Mouse (Mus musculus) liver, adult 2 months (tissue): ENCODE measurements around the gene Elovl6. TPM values are rescaled to one million over a fixed set of nuclear protein-coding genes. Genes with fewer than 3 reads are reported as not detected.

ENCODE experiments used
- DNase-seq: peaks from one replicate; pipeline ENCODE4 v3.0.0-alpha.2; 2011; ENCODE audit warnings: low read depth, low spot score; ENCODE audit errors: extremely low read depth
- H3K27ac ChIP-seq: fragments of 200-500 bp; replicated peaks from 2 replicates; pipeline ENCODE4 v1.5.1; 2012; ENCODE audit warnings: low read depth, mild to moderate bottlenecking, control low read depth, inconsistent platforms, low read length; ENCODE audit not compliant: insufficient read depth
- H3K27me3 ChIP-seq: fragments of 200-500 bp; 2 replicates; pipeline ENCODE4 v1.6.1; 2012; ENCODE audit warnings: mild to moderate bottlenecking, moderate library complexity, low read length, inconsistent platforms; ENCODE audit not compliant: control insufficient read depth, insufficient read depth
- H3K36me3 ChIP-seq: fragments of 200-500 bp; 2 replicates; pipeline ENCODE4 v1.6.1; 2012; ENCODE audit warnings: low read length, inconsistent platforms; ENCODE audit not compliant: control insufficient read depth, insufficient read depth
- H3K4me1 ChIP-seq: fragments of 200-500 bp; 2 replicates; pipeline ENCODE4 v1.6.1; 2011; ENCODE audit warnings: low read length; ENCODE audit not compliant: control insufficient read depth, insufficient read depth
- H3K4me3 ChIP-seq: fragments of 200-500 bp; 2 replicates; pipeline ENCODE4 v1.5.1; 2011; ENCODE audit warnings: low read depth, mild to moderate bottlenecking, control low read depth, low read length, moderate library complexity; ENCODE audit not compliant: insufficient read depth
- H3K79me2 ChIP-seq: fragments of 200-500 bp; 2 replicates; pipeline ENCODE4 v1.6.1; 2012; ENCODE audit warnings: inconsistent platforms, mild to moderate bottlenecking, low read length, moderate library complexity; ENCODE audit not compliant: control insufficient read depth, insufficient read depth
- H3K9ac ChIP-seq: fragments of 200-500 bp; 2 replicates; pipeline ENCODE4 v1.6.1; 2012; ENCODE audit warnings: low read depth, mild to moderate bottlenecking, control low read depth, inconsistent platforms, low read length
- CTCF ChIP-seq: fragments of 200-500 bp; IDR thresholded peaks from 2 replicates; pipeline ENCODE4 v1.5.1; 2011; ENCODE audit warnings: low read depth, low read length, control low read depth
- POLR2A ChIP-seq: fragments of 200-500 bp; IDR thresholded peaks from 2 replicates; pipeline ENCODE4 v1.6.1; 2011; ENCODE audit warnings: low read length, control low read depth; ENCODE audit not compliant: insufficient read depth; ENCODE audit errors: extremely low read depth
- WGBS: fragments of 180-500 bp; shearing (Covaris S2); methylation state at CpG from one replicate; pipeline ENCODE4 v1.1.7; 2018; 5-methylcytosine and 5-hydroxymethylcytosine counted together
- polyA plus RNA-seq: library from polyadenylated mRNA; depleted of rRNA; stranded (reverse); fragments of >200 nt; gene quantifications from 2 replicates; pipeline ENCODE4 v1.2.3, GENCODE M21; 2012; rRNA removed
- total RNA-seq: library from RNA; depleted of rRNA; stranded (reverse); fragments of >200 nt; gene quantifications from 2 replicates; pipeline ENCODE4 v1.2.3, GENCODE M21; 2014; rRNA removed

Elovl6 gene
- total and polyA plus RNA-seq, 2 experiments = 44.3 to 70.5 TPM

GRCm38 (mm10) chr3:129683060-129683679, 151.0 kb downstream of the Elovl6 start:
- Histone ChIP-seq H3K27ac (no peak overlapping the region), H3K4me1 (peaks cover 6% of the 10 kb centered on the region), H3K27me3 (no peaks in the 10 kb centered on the region), H3K9ac (no peak overlapping the region), H3K36me3 (no peaks in the 10 kb centered on the region), H3K4me3 (no peak overlapping the region), H3K79me2 (no peaks in the 10 kb centered on the region)
- TF ChIP-seq CTCF (peak; percentile 28; the same call in 1 of the 2 replicates), POLR2A (no peak)
- DNase-seq = no peak
- 79% methylated on average over 10 of the region's 10 CpGs for WGBS

DNA sequence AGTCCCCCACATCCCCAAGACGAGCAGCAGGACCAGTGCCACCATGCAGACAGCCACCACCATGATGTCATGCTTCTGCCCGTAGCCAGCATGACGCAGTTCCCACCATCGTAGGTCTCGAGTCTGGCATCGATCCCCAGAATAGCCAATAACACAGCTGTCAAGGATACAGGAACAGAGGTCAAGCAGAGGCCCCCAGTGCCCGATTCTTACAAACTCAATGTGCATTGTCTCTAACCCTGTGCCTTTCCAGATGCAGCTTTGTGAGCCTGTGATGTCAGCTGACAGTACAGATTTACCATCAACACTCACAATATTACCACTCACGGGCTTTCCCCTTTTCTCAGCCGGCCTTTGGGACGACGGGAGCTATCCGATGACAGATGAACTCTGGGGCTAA, 154.0 kb downstream of the Elovl6 start:
- DNase-seq = no peak
- no peaks in the 10 kb centered on the region for H3K79me2 ChIP-seq
- H3K4me3 ChIP-seq = no peak overlapping the region
- TF ChIP-seq POLR2A (no peak), CTCF (no peak)
- no peaks in the 10 kb centered on the region for H3K27me3 ChIP-seq
- no peak overlapping the region for H3K27ac ChIP-seq
- H3K36me3 ChIP-seq = no peaks in the 10 kb centered on the region
- H3K9ac ChIP-seq = no peak overlapping the region
- WGBS = 89% methylated on average over 12 of the region's 12 CpGs
- peaks cover 6% of the 10 kb centered on the region for H3K4me1 ChIP-seq

- Histone ChIP-seq H3K36me3 (no peaks in the 10 kb centered on the region), H3K27me3 (no peaks in the 10 kb centered on the region), H3K9ac (no peak overlapping the region), H3K4me1 (peaks cover 6% of the 10 kb centered on the region), H3K27ac (no peak overlapping the region), H3K79me2 (no peaks in the 10 kb centered on the region), H3K4me3 (no peak overlapping the region)
- 63% methylated on average over 8 of the region's 8 CpGs for WGBS
- TF ChIP-seq CTCF = peak; percentile 43; the same call in 1 of the 2 replicates
- no peak for TF ChIP-seq POLR2A
- DNase-seq = peak; percentile 55
These were observed 154.7 kb downstream of the Elovl6 start for GRCm38 (mm10) chr3:129686698-129687333.

- Histone ChIP-seq H3K4me1 (peaks cover under 1% of the 10 kb centered on the region), H3K79me2 (no peaks in the 10 kb centered on the region), H3K36me3 (no peaks in the 10 kb centered on the region), H3K27ac (no peak overlapping the region), H3K9ac (no peak overlapping the region), H3K4me3 (no peak overlapping the region), H3K27me3 (no peaks in the 10 kb centered on the region)
- 77% methylated on average over 5 of the region's 5 CpGs for WGBS
- TF ChIP-seq POLR2A (no peak), CTCF (no peak)
- no peak for DNase-seq
These were observed 155.3 kb downstream of the Elovl6 start for GRCm38 (mm10) chr3:129687429-129687828.

Other genes starting within 250 kb of the Elovl6 start
- gene Enpep, start 199.6 kb upstream of the Elovl6 start, total RNA-seq = 74.6 and 82.6 TPM in 2 replicates
- 21.1 TPM in 2 replicates for gene Enpep, start 199.6 kb upstream of the Elovl6 start, polyA plus RNA-seq
- gene Egf, start 223.0 kb downstream of the Elovl6 start, total RNA-seq = 0.83 and 1.2 TPM in 2 replicates
- 0.28 and 0.75 TPM in 2 replicates for gene Egf, start 223.0 kb downstream of the Elovl6 start, polyA plus RNA-seq